Mouse (Mus musculus) ovary, postnatal 36 days (tissue): ENCODE measurements around the gene Srpk2.
"Not testable (repeated sequence)": the region's sequence is repeated elsewhere in the genome, so short reads cannot be mapped to it uniquely, and the experiment has no call there.

Experiments
- DNase-seq: peaks from one replicate; pipeline ENCODE4 v3.0.0; 2022; ENCODE audit warnings: low spot score, mixed read lengths

Srpk2 gene

DNA sequence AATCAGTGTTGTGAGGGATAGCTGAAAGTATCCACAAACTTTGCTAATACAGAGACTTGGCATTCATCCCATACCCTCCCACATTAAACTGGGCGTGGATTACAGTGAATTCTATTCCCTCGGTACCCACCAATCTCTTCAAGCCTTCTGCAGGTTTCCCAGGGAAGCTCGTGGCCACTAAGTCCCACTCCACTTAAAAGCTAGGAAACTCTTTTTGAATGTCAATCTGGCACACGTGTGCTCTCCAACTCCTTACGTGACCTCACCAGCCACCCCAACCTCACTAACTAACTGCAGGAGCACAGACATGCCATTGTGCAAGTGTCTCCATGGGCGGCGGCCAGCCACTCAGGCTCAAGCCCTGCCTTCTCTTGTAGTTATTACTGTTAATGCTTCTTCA is 12.3 kb downstream of the Srpk2 start:
- peak; percentile 15 for DNase-seq

DNA sequence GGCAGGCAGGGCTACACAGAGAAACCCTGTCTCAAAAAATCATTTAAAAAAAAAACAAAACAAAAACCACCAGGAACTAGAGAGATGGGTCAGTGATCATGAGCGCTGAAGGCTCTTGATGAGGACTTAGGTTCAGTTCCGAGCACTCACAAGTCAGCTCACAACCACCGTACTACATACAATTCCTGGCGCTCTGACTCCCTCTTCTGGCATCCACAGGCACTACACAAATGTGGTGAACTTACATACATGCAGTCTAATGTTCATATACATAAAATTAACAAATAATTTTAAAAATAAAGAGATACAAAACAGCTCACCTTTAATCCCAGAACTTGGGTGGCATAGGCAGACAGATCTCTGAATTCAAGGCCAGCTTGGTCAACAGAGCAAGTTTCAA is 13.5 kb downstream of the Srpk2 start:
- no peak for DNase-seq

DNA sequence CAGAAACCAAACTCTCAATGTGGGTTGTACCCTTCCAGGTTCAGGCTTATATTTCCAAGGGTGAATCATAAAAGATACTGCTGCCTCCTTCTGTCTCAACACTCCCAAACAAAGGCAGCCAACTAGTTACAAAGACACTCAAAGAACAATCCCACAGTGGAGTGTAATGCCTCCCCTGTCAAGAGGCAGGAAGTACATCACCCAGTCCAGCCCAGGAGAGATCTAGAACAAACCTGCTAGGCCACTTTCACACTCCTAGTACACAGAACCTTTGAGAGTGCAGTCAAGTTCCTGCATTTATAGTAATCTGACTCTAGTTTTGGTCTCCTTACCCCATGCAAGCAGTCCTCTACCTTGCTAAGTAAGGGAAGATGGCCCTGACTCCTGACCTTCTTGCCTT is 18.5 kb downstream of the Srpk2 start:
- no peak for DNase-seq

DNA sequence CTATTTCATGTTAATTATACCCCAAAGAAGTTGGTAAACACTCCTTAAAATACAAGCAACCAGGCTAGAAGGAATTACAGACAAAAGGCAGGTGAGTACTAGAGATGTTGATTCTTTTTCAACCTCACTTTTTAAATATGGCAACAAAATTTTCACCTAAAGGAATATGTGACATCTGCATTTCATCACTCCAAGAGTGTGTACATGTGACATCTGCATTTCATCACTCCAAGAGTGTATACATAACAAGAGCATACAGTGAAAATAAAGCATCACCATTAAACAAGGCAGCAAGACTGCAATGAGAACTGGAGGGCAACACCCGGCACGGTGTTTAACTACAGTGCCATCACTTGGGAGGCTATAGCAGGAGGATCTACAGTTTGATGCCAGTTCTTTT is 23.2 kb downstream of the Srpk2 start:
- DNase-seq, result no peak

DNA sequence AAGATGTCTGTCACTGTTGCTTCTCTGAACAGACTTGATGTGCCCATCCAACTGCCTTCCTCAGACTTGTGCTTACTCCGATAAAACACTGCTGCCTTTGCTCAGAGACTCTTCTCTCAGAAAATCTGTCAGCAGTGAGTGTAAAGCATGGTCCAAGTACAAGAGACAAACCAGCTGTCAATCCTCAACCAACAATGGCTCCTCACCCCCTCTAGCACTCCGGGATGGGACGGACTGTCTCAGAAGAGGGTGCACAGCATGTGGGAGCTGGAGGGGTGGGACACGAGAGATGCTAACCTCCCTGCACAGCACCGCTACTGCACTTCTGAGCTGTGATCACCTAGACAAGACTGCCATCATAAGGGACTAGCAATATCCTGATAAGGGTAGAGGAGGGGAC is 26.4 kb downstream of the Srpk2 start:
- DNase-seq, result no peak

DNA sequence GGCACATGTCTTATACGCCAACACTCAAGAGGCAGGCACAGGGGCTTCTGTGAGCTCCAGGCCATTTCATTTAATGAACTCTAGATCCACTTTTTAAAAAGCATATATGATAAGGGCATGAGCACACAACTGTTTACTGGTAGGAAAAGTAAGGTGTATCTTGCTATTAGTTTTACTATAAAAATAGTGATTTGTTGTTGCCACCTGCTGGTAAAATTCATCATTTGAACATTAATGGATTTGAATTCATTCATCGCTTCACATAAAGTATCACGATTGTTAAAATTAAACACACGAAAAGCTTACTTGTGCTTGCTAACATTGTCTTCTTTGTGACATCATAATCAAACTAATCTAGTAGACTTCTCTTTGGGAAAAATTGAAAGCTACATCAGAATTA is 27.8 kb downstream of the Srpk2 start:
- no peak for DNase-seq

DNA sequence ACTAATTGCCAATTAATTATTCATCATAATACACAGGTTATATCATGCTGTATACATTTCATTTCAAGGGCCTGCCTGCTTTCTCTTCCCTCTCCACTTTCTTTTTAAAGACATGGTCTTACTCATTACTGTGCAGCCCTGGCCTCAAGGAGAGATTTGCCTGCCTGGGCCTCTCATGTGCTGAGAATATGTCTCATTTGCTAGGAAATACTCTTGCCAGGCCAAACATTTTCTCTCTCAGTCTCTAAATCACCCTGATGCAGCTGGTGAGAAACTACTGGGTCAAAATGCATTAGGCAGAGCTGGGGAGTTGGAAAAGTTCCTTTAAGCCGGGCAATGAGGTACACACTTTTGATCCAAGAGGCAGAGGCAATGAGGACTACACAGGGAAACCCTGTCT is 29.4 kb downstream of the Srpk2 start:
- no peak for DNase-seq

DNA sequence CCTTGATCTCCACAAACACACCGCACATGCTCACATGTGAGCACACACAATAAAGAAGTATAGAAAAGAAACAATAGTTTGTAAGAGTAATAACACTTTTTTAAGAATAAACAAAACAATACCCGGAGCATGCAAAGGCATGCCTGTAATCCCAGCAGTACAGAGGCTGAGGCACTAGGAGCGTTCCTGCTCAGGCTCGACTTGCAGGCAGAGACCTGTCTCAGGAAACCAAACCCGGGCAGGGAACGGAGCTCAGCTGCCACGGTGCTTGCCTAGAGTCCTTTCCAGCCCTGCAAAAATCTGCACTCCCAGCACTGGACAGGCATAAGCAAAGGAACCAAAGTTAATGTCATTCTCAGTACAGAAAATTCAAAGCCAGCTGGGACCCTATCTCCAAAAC is 32.1 kb downstream of the Srpk2 start:
- no peak for DNase-seq

DNA sequence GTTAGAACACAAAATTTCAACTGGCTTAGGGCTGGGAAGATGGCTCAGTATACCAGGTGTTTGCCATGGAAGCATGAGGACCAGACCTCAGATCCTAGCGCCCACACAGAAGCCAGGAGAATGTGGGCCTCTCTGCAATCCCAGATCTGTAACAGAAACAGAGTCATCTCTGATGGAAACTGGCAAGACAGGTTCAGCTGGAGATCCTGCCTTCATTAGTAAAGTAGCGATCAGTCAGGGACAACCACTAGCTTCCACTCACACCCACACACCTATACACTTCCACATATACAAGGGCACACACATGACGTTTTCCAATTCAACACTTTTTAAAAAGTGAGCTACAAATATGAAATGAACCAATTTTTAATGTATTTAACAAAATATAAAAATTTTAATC is 32.6 kb downstream of the Srpk2 start:
- DNase-seq, result no peak

DNA sequence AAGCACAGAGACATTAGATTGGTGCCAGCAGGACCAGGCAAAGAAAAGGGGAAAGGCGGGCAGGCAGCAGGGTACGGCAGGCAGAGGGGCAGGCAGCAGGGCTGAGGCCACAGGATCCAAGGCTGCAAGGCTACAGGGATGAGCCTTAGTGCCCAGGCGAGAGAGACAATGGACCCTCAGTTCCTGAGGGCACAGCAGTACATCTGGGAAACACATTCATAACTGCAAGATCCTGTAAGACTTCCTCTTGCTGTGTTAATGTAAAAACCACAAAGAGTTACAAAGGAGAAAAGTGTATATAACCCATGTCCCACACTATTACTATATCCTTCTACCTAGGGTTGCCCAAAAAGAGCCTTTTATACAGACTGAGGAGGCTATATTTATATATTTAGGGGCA is 33.9 kb downstream of the Srpk2 start:
- no peak for DNase-seq

DNA sequence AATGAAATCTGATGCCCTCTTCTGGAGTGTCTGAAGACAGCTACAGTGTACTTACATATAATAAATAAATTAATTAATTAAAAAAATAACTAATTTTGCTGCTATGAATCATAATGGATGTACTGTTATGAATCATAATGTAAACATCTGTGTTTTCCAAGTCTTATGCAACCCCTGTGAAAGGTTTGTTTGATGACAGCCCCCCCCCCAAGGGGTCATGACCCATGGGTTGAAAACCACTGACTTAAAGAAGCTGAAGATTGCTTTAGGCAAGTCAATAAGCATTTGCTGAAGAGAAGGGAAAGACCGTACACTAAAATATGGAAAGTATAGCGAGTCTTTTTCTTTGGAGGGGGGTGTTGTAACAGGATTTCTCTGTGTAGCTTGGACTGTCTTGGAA is 35.2 kb downstream of the Srpk2 start:
- DNase-seq, result no peak

DNA sequence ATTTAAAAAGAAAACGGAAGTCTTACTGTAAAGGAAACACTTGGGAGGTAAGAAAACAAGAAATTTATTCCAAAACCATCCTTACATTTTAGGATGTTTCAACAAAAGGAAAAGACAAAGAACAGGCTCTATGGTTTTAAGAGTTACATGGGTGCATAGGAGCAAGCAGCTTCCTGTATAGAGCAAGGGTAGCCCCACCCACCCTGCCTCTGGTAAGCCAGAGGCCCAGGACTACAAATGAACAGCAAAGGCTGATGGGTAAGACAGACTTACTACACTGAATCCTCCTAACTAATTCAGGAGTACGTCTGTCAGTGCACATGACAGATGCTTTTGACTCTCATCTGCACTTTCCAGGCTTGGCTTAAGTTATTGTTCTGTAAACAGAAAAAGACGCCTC is 38.7 kb downstream of the Srpk2 start:
- no peak for DNase-seq

DNA sequence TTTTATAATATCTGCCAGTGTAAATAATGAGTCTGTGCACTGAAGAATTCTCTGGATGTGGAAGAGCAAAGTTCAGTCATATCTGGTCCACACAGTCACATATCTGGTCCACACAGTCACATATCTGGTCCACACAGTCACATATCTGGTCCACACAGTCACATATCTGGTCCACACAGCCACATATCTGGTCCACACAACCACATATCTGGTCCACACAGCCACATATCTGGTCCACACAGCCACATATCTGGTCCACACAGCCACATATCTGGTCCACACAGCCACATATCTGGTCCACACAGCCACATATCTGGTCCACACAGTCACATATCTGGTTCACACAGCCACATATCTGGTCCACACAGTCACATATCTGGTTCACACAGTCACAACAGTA is 45.2 kb downstream of the Srpk2 start:
- DNase-seq, result not testable (repeated sequence)

DNA sequence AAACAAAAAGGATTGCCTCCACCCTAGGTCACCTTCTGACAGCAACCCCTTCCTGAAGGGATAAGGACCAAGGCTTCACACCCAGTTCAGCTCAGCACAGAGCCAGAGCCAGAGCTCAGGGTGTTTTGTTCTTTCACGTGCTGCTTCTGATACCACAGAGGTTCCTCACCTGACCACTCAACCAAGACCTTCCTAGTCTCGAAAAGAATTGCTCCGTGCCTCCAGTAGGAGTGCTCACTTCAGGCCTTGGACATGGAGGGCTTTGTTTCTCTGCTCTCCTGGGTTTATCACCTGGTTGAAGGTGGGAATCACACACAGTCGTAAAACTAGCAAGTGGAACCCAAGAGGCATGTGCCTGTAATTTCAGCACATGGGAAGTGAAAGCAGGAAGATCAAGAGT is 46.4 kb downstream of the Srpk2 start:
- DNase-seq, result no peak

DNA sequence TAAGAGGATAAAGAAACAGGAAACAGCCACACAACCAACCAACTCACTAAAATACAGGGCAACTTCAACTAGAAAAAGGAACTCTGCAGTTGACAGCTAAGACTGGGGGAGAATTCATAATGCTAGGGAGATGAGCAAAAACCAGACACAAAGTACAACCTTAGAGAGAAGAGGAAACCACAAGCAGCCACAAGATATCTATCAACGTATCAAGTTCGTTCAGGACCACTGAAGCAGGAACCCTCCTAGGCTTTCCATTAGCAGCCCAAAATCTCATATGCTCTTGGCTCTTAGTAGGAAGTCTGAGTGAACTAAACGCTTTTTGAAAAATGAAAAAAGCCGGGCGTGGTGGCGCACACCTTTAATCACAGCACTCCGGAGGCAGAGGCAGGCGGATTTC is 47.1 kb downstream of the Srpk2 start:
- DNase-seq, result no peak

DNA sequence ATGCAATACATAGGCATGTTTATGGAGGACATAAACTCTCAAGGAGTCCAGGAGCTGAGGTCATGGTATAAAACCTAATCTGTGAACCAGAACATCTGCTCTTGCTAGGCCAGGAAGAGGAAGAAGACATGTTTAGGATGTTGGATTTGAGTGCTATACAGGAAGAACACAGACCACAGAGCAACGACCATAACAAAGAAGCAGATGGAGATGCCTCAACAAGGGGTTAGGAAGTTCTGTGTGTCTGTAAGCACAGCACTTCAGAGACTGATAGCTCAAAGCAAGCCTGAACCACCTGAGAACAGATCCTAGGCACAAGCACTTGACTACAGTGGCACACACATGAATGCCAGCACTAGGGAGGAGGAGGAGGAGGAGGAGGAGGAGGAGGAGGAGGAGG is 52.9 kb downstream of the Srpk2 start:
- DNase-seq, result no peak

DNA sequence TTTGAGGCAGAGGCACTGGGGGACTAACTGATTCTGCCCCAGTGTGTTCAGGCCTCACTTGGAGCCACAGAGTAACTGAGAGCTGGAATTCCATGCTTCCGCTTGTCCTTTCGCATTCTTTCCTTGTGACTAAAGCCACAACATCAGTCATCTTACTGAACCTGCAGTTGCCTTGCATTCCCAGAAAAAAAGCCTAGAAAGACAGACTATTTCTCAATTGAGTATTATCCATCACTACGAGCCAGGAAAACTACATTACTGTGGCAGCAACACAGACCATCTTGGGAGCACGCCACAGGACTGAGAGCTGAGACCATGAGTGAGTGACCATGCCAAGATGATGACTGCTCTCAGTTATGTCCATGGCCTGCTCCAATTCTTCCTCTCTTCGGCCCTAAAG is 57.2 kb downstream of the Srpk2 start:
- DNase-seq, result no peak

DNA sequence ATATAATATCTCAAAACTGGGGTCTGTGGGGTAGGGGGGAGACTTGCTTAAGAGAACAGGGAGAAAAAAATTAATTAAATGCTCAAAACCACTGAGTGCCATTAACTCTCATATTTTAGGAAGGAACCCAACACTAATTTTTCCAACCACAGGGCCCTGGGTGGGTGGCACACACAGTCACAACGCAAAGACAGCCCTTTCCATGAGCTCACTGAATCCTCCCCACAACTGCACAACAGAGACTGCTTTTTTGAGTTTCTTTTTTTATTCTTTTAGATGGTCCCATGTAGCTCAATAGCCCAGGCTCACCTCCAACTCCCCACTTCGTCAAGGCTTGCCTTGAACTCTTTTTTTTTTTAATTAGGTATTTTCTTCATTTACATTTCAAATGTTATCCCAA is 58.2 kb downstream of the Srpk2 start:
- no peak for DNase-seq

DNA sequence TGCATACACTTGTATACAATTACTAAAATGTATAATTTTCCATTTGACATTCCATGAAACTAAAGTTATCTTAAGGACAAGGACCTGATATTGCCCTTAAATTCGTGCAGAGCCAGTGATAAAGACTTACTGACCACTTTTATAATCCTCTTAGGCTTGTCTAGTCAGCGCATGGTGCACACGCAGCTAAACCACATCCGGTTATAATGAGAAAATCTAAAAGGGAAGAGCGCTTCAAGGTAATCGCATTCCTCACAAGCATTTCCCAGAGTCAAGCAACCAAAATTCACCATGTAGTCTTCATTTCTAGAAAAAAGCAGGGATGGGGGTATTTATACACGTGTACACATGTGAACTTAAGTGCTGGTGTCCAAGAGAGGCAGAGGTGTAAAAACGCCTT is 63.8 kb downstream of the Srpk2 start:
- no peak for DNase-seq

DNA sequence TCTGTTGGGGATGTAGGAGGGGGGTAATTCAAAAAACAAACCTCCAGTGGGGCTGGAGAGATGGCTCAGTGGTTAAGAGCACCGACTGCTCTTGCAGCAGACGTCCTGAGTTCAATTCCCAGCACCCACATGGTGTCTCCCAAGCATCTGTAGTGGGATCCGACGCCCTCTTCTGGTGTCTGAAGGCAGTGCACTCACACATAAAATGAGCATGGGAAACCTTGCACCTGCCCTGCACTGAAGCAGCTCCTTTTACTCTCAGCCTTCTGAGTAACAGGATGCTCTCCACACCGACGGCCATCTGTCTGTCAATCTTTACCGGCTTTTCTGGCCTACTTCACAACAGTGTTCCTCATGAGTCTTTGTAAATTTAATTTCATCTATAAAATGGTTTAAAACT is 65.8 kb downstream of the Srpk2 start:
- DNase-seq, result no peak

DNA sequence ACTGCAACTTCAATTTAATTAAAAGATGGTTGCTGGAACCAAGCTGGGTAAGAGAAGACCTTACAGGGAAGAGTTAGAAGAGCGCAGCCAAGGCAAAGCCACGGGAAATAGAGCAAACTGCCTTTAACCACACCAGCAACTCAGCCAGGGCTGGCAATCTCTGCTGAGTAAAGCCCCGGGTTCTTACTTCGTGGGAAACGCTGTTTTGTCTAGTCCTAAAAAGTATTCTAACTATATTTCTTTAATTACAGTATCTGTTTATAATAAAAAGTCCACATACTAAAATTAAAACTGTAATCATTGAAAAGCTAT is 67.4 kb downstream of the Srpk2 start:
- no peak for DNase-seq

DNA sequence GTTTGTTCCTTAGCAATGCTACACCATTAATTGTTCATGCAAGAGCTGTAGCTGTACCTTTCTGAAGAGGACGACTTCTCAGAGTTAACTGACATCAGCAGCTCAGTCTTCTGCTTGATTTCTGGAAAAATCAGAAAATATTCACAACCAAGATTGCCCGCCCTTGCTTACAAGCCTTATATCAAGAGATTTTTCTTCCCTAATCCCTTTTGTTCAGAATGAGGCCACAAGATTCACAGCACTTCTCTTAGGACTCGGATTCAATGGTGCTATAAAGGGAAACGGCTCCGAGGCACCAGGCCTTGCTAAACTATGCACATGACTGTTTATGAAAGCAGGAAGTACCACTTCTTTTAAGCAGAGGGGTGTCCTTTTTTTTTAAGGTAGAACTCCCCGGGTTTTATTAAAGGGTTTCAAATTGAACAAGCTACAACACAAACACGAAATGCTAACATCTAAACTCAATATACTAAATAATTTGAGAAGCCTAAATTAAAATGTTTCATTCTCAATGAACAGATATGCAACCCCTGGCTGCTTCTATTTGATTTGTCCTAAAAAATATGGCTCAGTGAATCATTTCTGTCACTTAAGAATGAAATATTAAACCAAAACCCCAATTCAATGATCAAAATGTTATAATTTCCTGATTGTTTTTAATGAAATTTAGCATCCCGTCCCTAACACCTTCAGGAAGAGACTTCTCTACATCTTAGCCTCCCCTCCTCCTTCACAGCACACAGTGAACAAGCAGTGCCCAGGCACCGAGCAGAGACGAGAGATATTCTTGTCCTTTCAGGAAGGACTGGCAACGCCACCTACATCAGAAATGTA is 67.9 kb downstream of the Srpk2 start:
- no peak for DNase-seq

DNA sequence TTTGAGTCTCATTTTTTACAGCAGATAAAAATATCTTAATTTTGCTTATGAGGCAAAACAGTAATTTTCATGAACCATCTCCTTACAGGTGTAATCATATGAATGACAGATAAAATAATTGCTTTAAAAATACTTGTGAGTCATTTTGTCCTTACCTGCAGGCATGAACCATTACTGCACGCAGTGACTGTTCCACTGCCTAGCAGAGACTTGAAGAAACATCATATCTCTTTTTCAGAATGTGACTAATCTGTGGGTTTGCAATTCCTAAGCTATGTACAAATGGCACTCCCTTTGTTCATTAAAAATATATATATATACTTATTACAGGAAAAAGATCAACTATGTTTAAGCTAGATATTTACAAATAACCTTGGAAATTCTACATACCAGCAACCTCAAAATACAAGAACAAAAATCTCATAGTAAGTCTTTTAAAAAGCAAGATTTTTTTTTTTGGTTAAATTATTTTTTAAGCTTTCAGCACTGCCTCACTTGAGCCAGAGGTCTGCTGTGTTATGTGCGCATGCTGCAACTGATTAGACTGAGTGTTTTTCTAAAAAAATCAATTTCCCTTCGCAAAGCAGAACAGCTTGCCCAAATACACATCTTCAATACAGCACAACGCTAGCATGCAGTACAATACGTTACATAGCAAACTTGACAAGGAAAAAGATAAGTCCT is 68.7 kb downstream of the Srpk2 start:
- DNase-seq, result no peak

DNA sequence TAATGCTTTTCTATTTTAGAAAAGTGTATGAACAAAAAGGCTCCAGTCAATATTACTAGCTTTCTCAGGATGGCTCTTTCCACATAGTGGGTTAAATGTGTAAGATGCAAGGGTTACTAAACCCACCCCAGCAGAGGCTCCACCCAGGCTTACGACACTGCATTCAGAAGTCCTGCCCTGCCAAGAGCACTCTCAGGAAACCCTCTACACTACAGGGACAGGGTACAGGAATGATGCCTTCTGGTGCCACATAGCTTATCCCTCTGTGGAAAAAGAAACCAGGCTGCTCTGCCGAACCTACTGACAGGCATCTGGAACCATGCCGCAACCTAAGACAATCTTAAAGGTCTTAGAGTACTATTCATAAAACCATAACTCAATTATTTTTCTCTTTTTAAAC is 71.6 kb downstream of the Srpk2 start:
- no peak for DNase-seq
